Mouse (Mus musculus): Measurements from ENCODE around the gene Cdkl3. TPM values are rescaled to one million over a fixed set of nuclear protein-coding genes. Genes with fewer than 3 reads are reported as not detected.

Gene Cdkl3
- polyA plus RNA-seq (2012; rRNA removed), result 6.9 and 9.5 TPM in 2 replicates
- 11.9 and 12.3 TPM in 2 replicates for polyA plus RNA-seq (2014; fragmentation: Nextera tagmentation; extraction: Ambion mirVana)

DNA sequence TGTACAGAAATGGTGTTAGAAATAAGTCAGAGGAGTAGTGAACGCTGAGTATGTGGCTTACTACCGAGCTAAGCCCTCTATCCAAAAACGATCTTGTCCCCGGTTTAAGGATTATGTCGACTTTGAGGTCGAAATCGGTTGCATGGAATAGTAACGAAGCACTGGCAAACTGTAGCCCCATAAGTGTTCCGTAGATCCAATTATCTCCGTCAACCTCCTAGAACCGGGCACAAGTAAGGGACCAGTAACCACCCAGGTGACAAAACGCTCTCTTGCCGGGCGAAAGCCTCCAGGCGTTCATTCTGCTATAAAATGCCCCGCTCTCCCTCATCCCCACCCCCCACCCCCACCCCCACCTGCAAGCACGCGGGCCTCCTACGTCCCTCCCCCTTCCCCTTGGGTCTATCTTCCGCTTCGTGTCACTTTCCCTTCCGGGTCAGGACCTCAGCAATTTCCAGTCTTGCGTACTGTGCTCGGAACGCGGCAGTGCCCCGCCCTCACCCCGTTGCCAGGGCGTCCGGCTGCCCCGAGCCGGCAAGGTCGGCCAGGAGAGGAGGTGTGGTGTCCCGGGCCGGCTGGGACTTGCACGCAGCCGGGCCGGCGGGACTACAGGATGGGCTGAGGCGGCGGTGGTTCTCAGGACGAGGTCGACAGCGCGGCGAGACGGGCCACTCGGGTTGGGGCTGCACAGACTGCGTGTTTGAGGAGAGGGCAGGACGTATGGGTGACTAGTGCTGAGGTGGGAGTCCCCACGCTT, at the start of gene Cdkl3:
Gene Cdkl3 (plus strand): TSS at position 450 of the 757 bp plus-strand sequence.
- H3K36me3 ChIP-seq (ENCODE audit: control insufficient read depth, insufficient read depth, low read length), result no peaks in the 10 kb centered on the region
- peaks cover 20% of the 10 kb centered on the region for H3K4me1 ChIP-seq (ENCODE audit: control insufficient read depth, insufficient read depth, low read length)
- H3K9ac ChIP-seq (ENCODE audit: low read depth, low read length, severe bottlenecking), result peak within 1 kb of the TSS; percentile 86
- H3K9me3 ChIP-seq (ENCODE audit: control insufficient read depth, low read length), result no peaks in the 10 kb centered on the region
- under 1% methylated on average over 46 of the region's 51 CpGs for WGBS
- H3K27ac ChIP-seq (replicated peaks; ENCODE audit: low read depth, low read length), result peak within 1 kb of the TSS; percentile 91
- peak within 1 kb of the TSS; percentile 85 for H3K4me3 ChIP-seq (replicated peaks; ENCODE audit: low read length)
- H3K4me2 ChIP-seq (replicated peaks; ENCODE audit: low read depth, low read length, severe bottlenecking), result peak within 1 kb of the TSS; percentile 58
- DNase-seq (ENCODE audit: low spot score), result peak; percentile 94
- peak; percentile 85; the same call in 1 of the 2 replicates for TF ChIP-seq POLR2A (IDR thresholded peaks at IDR 0.05; ENCODE audit: borderline replicate concordance, extremely low read depth, insufficient read depth, insufficient read length)
- H3K27me3 ChIP-seq (ENCODE audit: control insufficient read depth, insufficient read depth, low read length), result no peaks in the 10 kb centered on the region
- peak; percentile 87 for ATAC-seq (ENCODE audit: low FRiP score, low read depth)

DNA sequence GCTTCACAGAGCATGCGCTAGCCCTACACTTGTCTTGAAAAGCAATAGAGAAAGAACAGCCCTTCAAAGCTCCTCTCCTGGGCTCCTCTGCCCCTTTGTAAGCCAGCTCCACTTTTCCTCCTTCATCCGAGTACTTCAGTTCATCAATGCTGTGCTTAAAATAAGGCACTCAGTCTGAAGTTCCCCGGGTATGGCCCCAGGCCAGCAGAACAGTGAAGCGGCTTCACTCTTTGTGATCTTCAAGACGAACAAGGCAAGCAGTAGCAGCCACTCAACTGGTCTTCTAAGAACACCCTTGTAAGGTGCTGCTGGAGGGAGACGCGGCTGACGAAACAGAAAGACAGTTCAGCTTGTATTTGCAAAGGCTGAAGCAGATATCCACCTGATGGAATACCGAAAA, 47.9 kb upstream of the Cdkl3 start:
- no peak for TF ChIP-seq POLR2A (IDR thresholded peaks at IDR 0.05; ENCODE audit: borderline replicate concordance, extremely low read depth, insufficient read depth, insufficient read length)
- no peak overlapping the region for H3K4me2 ChIP-seq (replicated peaks; ENCODE audit: low read depth, low read length, severe bottlenecking)
- no peak overlapping the region for H3K4me3 ChIP-seq (replicated peaks; ENCODE audit: low read length)
- no peaks in the 10 kb centered on the region for H3K9me3 ChIP-seq (ENCODE audit: control insufficient read depth, low read length)
- WGBS, result 79% methylated on average over 9 of the region's 9 CpGs
- no peaks in the 10 kb centered on the region for H3K36me3 ChIP-seq (ENCODE audit: control insufficient read depth, insufficient read depth, low read length)
- no peak for DNase-seq (ENCODE audit: low spot score)
- no peaks in the 10 kb centered on the region for H3K27me3 ChIP-seq (ENCODE audit: control insufficient read depth, insufficient read depth, low read length)
- no peak for ATAC-seq (ENCODE audit: low FRiP score, low read depth)
- H3K4me1 ChIP-seq (ENCODE audit: control insufficient read depth, insufficient read depth, low read length), result no peaks in the 10 kb centered on the region
- H3K9ac ChIP-seq (ENCODE audit: low read depth, low read length, severe bottlenecking), result no peak overlapping the region
- no peak overlapping the region for H3K27ac ChIP-seq (replicated peaks; ENCODE audit: low read depth, low read length)

DNA sequence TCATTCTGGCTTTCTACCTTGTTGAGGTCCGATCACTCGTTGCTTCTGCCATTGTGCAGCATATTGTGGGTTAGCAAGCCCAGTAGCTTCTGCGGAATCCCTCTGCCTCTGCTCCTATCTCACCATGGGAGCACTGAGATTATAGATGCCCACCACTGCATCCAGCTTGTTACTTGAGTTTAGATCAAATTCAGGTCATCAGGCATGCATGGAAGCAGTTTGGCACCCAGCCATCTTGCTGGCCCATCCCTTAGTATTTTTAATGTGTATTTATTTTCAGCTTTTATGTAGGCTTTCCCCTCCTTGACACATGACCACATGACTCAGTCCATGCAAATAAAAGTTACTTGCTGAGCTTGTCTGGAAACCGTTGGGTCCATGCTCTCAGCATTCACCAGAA, 46.3 kb upstream of the Cdkl3 start:
- no peak for TF ChIP-seq POLR2A (IDR thresholded peaks at IDR 0.05; ENCODE audit: borderline replicate concordance, extremely low read depth, insufficient read depth, insufficient read length)
- no peak for ATAC-seq (ENCODE audit: low FRiP score, low read depth)
- Histone ChIP-seq H3K4me1 (ENCODE audit: control insufficient read depth, insufficient read depth, low read length) (no peaks in the 10 kb centered on the region), H3K4me2 (replicated peaks; ENCODE audit: low read depth, low read length, severe bottlenecking) (no peak overlapping the region), H3K9ac (ENCODE audit: low read depth, low read length, severe bottlenecking) (no peak overlapping the region), H3K9me3 (ENCODE audit: control insufficient read depth, low read length) (no peaks in the 10 kb centered on the region), H3K27me3 (ENCODE audit: control insufficient read depth, insufficient read depth, low read length) (no peaks in the 10 kb centered on the region), H3K36me3 (ENCODE audit: control insufficient read depth, insufficient read depth, low read length) (no peaks in the 10 kb centered on the region), H3K27ac (replicated peaks; ENCODE audit: low read depth, low read length) (no peak overlapping the region), H3K4me3 (replicated peaks; ENCODE audit: low read length) (no peak overlapping the region)
- DNase-seq (ENCODE audit: low spot score), result no peak
- 86% methylated on average over 4 of the region's 4 CpGs for WGBS

DNA sequence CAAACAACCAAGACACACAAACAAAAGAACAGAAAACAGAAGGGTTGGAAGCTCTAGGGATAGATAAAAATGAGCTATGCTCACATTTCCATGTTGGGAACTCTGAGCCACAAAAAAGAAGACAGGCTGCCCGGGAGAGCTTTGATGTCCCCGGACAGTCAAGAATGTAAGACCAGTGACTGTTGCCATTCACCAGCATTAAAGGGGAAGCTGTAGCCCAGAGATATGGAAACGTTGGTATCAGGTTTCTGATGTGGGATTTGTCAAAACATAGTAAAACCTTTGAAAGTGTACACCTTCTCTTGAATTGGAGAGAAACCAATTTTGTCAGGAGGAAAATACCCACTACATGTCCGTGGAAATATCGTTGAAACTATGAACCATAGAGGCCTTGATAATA, 44.5 kb upstream of the Cdkl3 start:
- WGBS, result 80% methylated on average over 5 of the region's 5 CpGs
- Histone ChIP-seq H3K4me2 (replicated peaks; ENCODE audit: low read depth, low read length, severe bottlenecking) (no peak overlapping the region), H3K9me3 (ENCODE audit: control insufficient read depth, low read length) (no peaks in the 10 kb centered on the region), H3K4me3 (replicated peaks; ENCODE audit: low read length) (no peak overlapping the region), H3K27ac (replicated peaks; ENCODE audit: low read depth, low read length) (no peak overlapping the region), H3K4me1 (ENCODE audit: control insufficient read depth, insufficient read depth, low read length) (no peaks in the 10 kb centered on the region), H3K36me3 (ENCODE audit: control insufficient read depth, insufficient read depth, low read length) (no peaks in the 10 kb centered on the region), H3K9ac (ENCODE audit: low read depth, low read length, severe bottlenecking) (no peak overlapping the region), H3K27me3 (ENCODE audit: control insufficient read depth, insufficient read depth, low read length) (no peaks in the 10 kb centered on the region)
- TF ChIP-seq POLR2A (IDR thresholded peaks at IDR 0.05; ENCODE audit: borderline replicate concordance, extremely low read depth, insufficient read depth, insufficient read length), result no peak
- no peak for DNase-seq (ENCODE audit: low spot score)
- no peak for ATAC-seq (ENCODE audit: low FRiP score, low read depth)

DNA sequence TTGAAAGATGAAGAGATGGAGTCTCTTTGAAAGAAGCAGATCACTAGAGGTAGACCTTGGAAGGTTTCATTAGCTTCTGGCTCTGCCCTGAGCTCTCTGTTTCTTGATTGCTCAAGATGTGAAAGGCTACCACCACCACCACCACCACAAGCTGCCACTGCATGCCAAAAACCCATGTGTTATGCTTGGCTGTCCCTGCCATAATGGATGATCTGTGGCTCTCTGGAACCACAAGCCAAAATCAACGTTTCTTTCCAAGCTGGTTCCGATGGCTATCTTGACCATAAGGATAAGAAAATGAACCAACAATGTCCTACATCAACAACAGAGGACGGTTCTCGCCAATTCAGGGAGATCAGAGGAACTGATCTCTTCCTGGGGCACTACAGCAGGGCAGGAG, 44.0 kb upstream of the Cdkl3 start:
- Histone ChIP-seq H3K36me3 (ENCODE audit: control insufficient read depth, insufficient read depth, low read length) (no peaks in the 10 kb centered on the region), H3K9me3 (ENCODE audit: control insufficient read depth, low read length) (no peaks in the 10 kb centered on the region), H3K27me3 (ENCODE audit: control insufficient read depth, insufficient read depth, low read length) (no peaks in the 10 kb centered on the region), H3K9ac (ENCODE audit: low read depth, low read length, severe bottlenecking) (no peak overlapping the region), H3K4me1 (ENCODE audit: control insufficient read depth, insufficient read depth, low read length) (no peaks in the 10 kb centered on the region), H3K4me2 (replicated peaks; ENCODE audit: low read depth, low read length, severe bottlenecking) (no peak overlapping the region), H3K27ac (replicated peaks; ENCODE audit: low read depth, low read length) (no peak overlapping the region), H3K4me3 (replicated peaks; ENCODE audit: low read length) (no peak overlapping the region)
- WGBS, result 92% methylated on average over 4 of the region's 4 CpGs
- no peak for TF ChIP-seq POLR2A (IDR thresholded peaks at IDR 0.05; ENCODE audit: borderline replicate concordance, extremely low read depth, insufficient read depth, insufficient read length)
- ATAC-seq (ENCODE audit: low FRiP score, low read depth), result no peak
- DNase-seq (ENCODE audit: low spot score), result no peak
